Mouse (Mus musculus) embryo, embryonic 11.5 days (tissue): ENCODE measurements at regions not wholly inside any gene's neighbourhood (a gene's known extent, or its start where the extent isn't known, plus 50 kb on each side); places are given as distances from the start of the nearest gene placed in this dataset.

Source experiments
- DNase-seq: peaks from one replicate; pipeline ENCODE4 v3.0.0-alpha.2; 2012; ENCODE audit warnings: low read depth, low spot score

- no peak for DNase-seq
These were observed 219.8 kb downstream of the Il20rb start for GRCm38 (mm10) chr9:100266528-100267387.

GRCm38 (mm10) chr9:100252409-100252808 lies 234.2 kb downstream of the Il20rb start:
- no peak for DNase-seq
